Mouse (Mus musculus): Measurements from ENCODE around the gene E2f8. TPM values are rescaled to one million over a fixed set of nuclear protein-coding genes. Genes with fewer than 3 reads are reported as not detected.
A peak's percentile ranks its signal among the peaks of the same experiment; 100 is the strongest.

E2f8 gene
- 21.9 and 24.2 TPM in 2 replicates for polyA plus RNA-seq (2015; fragmentation: Nextera tagmentation; extraction: Ambion mirVana)

DNA sequence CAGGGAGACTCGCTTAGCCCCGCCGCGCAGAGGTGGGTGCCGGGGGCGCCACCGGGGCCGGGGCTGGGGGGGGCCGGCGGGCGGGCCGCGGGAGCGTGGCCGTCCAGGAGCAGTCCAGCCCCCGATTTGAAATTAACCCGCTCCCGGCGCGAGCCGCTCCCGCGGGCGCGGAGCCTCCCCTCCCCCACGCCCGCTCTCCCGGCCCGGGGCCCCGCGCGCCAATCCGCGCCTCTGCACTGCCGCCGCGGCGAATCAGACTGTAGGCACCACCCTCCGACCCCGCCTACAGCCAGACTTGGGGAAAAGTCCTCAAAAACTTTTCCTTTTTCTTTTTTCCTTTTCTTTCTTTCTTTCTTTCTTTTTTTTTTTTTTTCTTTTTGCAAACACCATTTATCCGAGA lies at the start of gene E2f8:
E2f8 (minus strand) TSS at position 111 of the 400 bp plus-strand sequence.
- peak within 1 kb of the TSS; percentile 83 for H3K9ac ChIP-seq (ENCODE audit: low read depth, low read length)
- ATAC-seq: peak; percentile 79
- under 1% methylated on average over 39 of the region's 41 CpGs for WGBS
- no peaks in the 10 kb centered on the region for H3K27me3 ChIP-seq (replicated peaks; ENCODE audit: control insufficient read depth, insufficient read depth, low read length)
- no peaks in the 10 kb centered on the region for H3K36me3 ChIP-seq (ENCODE audit: control insufficient read depth, insufficient read depth, low read length)
- peak within 1 kb of the TSS; percentile 84 for H3K4me2 ChIP-seq (ENCODE audit: low read depth, low read length)
- H3K4me3 ChIP-seq (ENCODE audit: low read length): peak within 1 kb of the TSS; percentile 76
- no peaks in the 10 kb centered on the region for H3K9me3 ChIP-seq (ENCODE audit: control insufficient read depth, low read length)
- H3K4me1 ChIP-seq (ENCODE audit: control insufficient read depth, insufficient read depth, low read length): peaks cover 27% of the 10 kb centered on the region
- H3K27ac ChIP-seq (ENCODE audit: low read length): peak within 1 kb of the TSS; percentile 84

GRCm38 (mm10) chr7:48930399-48930798 lies 49.0 kb upstream of the E2f8 start:
- H3K36me3 ChIP-seq (ENCODE audit: control insufficient read depth, insufficient read depth, low read length): no peaks in the 10 kb centered on the region
- no peak overlapping the region for H3K27ac ChIP-seq (ENCODE audit: low read length)
- H3K4me1 ChIP-seq (ENCODE audit: control insufficient read depth, insufficient read depth, low read length): no peaks in the 10 kb centered on the region
- no peak overlapping the region for H3K4me2 ChIP-seq (ENCODE audit: low read depth, low read length)
- ATAC-seq: no peak
- no peak overlapping the region for H3K9ac ChIP-seq (ENCODE audit: low read depth, low read length)
- H3K27me3 ChIP-seq (replicated peaks; ENCODE audit: control insufficient read depth, insufficient read depth, low read length): no peaks in the 10 kb centered on the region
- H3K9me3 ChIP-seq (ENCODE audit: control insufficient read depth, low read length): no peaks in the 10 kb centered on the region
- 40% methylated on average over 5 of the region's 5 CpGs for WGBS
- no peak overlapping the region for H3K4me3 ChIP-seq (ENCODE audit: low read length)

DNA sequence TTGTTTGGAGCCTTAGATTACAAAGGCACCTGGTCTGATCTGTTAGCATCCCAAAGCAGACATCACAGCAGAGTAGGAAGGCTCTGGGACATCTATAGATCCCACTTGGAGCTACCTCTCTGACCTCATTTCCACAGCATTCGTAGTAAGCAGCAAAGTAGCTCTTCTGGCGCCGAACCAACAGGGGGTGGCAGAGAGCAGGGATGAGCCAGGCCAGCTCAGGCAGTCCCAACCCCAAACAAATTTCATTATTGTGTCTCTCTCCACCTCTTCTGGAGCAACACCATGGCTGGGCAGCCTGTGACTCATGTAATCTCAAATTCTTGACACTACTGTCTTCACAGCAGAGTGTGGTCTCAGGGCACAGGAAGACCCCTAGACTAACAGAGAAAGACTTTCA lies 47.0 kb upstream of the E2f8 start:
- Histone ChIP-seq H3K9me3 (ENCODE audit: control insufficient read depth, low read length) (no peaks in the 10 kb centered on the region), H3K27ac (ENCODE audit: low read length) (no peak overlapping the region), H3K4me1 (ENCODE audit: control insufficient read depth, insufficient read depth, low read length) (no peaks in the 10 kb centered on the region), H3K4me2 (ENCODE audit: low read depth, low read length) (no peak overlapping the region), H3K4me3 (ENCODE audit: low read length) (no peak overlapping the region), H3K27me3 (replicated peaks; ENCODE audit: control insufficient read depth, insufficient read depth, low read length) (no peaks in the 10 kb centered on the region), H3K9ac (ENCODE audit: low read depth, low read length) (no peak overlapping the region), H3K36me3 (ENCODE audit: control insufficient read depth, insufficient read depth, low read length) (no peaks in the 10 kb centered on the region)
- ATAC-seq: peak; percentile 48; the same call in 1 of the 2 replicates
- WGBS: 26% methylated on average over 3 of the region's 3 CpGs

GRCm38 (mm10) chr7:48925214-48925613 lies 43.8 kb upstream of the E2f8 start:
- no peaks in the 10 kb centered on the region for H3K4me1 ChIP-seq (ENCODE audit: control insufficient read depth, insufficient read depth, low read length)
- ATAC-seq: no peak
- no peak overlapping the region for H3K4me3 ChIP-seq (ENCODE audit: low read length)
- 57% methylated on average over 3 of the region's 3 CpGs for WGBS
- H3K9ac ChIP-seq (ENCODE audit: low read depth, low read length): no peak overlapping the region
- H3K36me3 ChIP-seq (ENCODE audit: control insufficient read depth, insufficient read depth, low read length): no peaks in the 10 kb centered on the region
- H3K27me3 ChIP-seq (replicated peaks; ENCODE audit: control insufficient read depth, insufficient read depth, low read length): no peaks in the 10 kb centered on the region
- H3K27ac ChIP-seq (ENCODE audit: low read length): no peak overlapping the region
- H3K9me3 ChIP-seq (ENCODE audit: control insufficient read depth, low read length): no peaks in the 10 kb centered on the region
- no peak overlapping the region for H3K4me2 ChIP-seq (ENCODE audit: low read depth, low read length)

GRCm38 (mm10) chr7:48923620-48924019 lies 42.2 kb upstream of the E2f8 start:
- H3K9ac ChIP-seq (ENCODE audit: low read depth, low read length): no peak overlapping the region
- no peaks in the 10 kb centered on the region for H3K9me3 ChIP-seq (ENCODE audit: control insufficient read depth, low read length)
- no peak overlapping the region for H3K27ac ChIP-seq (ENCODE audit: low read length)
- H3K36me3 ChIP-seq (ENCODE audit: control insufficient read depth, insufficient read depth, low read length): no peaks in the 10 kb centered on the region
- no peak overlapping the region for H3K4me2 ChIP-seq (ENCODE audit: low read depth, low read length)
- WGBS: 65% methylated on average over 10 of the region's 10 CpGs
- no peaks in the 10 kb centered on the region for H3K4me1 ChIP-seq (ENCODE audit: control insufficient read depth, insufficient read depth, low read length)
- ATAC-seq: no peak
- H3K27me3 ChIP-seq (replicated peaks; ENCODE audit: control insufficient read depth, insufficient read depth, low read length): no peaks in the 10 kb centered on the region
- no peak overlapping the region for H3K4me3 ChIP-seq (ENCODE audit: low read length)

GRCm38 (mm10) chr7:48918389-48918788 lies 37.0 kb upstream of the E2f8 start:
- Histone ChIP-seq H3K4me1 (ENCODE audit: control insufficient read depth, insufficient read depth, low read length) (peaks cover 12% of the 10 kb centered on the region), H3K27ac (ENCODE audit: low read length) (no peak overlapping the region), H3K4me3 (ENCODE audit: low read length) (no peak overlapping the region), H3K9me3 (ENCODE audit: control insufficient read depth, low read length) (no peaks in the 10 kb centered on the region), H3K4me2 (ENCODE audit: low read depth, low read length) (no peak overlapping the region), H3K36me3 (ENCODE audit: control insufficient read depth, insufficient read depth, low read length) (no peaks in the 10 kb centered on the region), H3K27me3 (replicated peaks; ENCODE audit: control insufficient read depth, insufficient read depth, low read length) (0 out of 2 replicates have a peak, but pooled peaks cover 3% of the 10 kb centered on the region), H3K9ac (ENCODE audit: low read depth, low read length) (no peak overlapping the region)
- WGBS: 55% methylated on average over 11 of the region's 11 CpGs
- ATAC-seq: no peak

GRCm38 (mm10) chr7:48917988-48918387 lies 36.6 kb upstream of the E2f8 start:
- Histone ChIP-seq H3K4me2 (ENCODE audit: low read depth, low read length) (no peak overlapping the region), H3K4me3 (ENCODE audit: low read length) (no peak overlapping the region), H3K9ac (ENCODE audit: low read depth, low read length) (no peak overlapping the region), H3K36me3 (ENCODE audit: control insufficient read depth, insufficient read depth, low read length) (no peaks in the 10 kb centered on the region), H3K27ac (ENCODE audit: low read length) (no peak overlapping the region), H3K4me1 (ENCODE audit: control insufficient read depth, insufficient read depth, low read length) (peaks cover 12% of the 10 kb centered on the region), H3K27me3 (replicated peaks; ENCODE audit: control insufficient read depth, insufficient read depth, low read length) (0 out of 2 replicates have a peak, but pooled peaks cover 3% of the 10 kb centered on the region), H3K9me3 (ENCODE audit: control insufficient read depth, low read length) (no peaks in the 10 kb centered on the region)
- ATAC-seq: no peak
- WGBS: 39% methylated on average over 5 of the region's 5 CpGs

- 29% methylated on average over 5 of the region's 5 CpGs for WGBS
- Histone ChIP-seq H3K36me3 (ENCODE audit: control insufficient read depth, insufficient read depth, low read length) (no peaks in the 10 kb centered on the region), H3K9ac (ENCODE audit: low read depth, low read length) (no peak overlapping the region), H3K4me1 (ENCODE audit: control insufficient read depth, insufficient read depth, low read length) (peaks cover 12% of the 10 kb centered on the region), H3K4me2 (ENCODE audit: low read depth, low read length) (no peak overlapping the region), H3K27ac (ENCODE audit: low read length) (no peak overlapping the region), H3K4me3 (ENCODE audit: low read length) (no peak overlapping the region), H3K9me3 (ENCODE audit: control insufficient read depth, low read length) (no peaks in the 10 kb centered on the region), H3K27me3 (replicated peaks; ENCODE audit: control insufficient read depth, insufficient read depth, low read length) (0 out of 2 replicates have a peak, but pooled peaks cover 3% of the 10 kb centered on the region)
- no peak for ATAC-seq
Measured at GRCm38 (mm10) chr7:48917463-48917862, 36.1 kb upstream of the E2f8 start.

DNA sequence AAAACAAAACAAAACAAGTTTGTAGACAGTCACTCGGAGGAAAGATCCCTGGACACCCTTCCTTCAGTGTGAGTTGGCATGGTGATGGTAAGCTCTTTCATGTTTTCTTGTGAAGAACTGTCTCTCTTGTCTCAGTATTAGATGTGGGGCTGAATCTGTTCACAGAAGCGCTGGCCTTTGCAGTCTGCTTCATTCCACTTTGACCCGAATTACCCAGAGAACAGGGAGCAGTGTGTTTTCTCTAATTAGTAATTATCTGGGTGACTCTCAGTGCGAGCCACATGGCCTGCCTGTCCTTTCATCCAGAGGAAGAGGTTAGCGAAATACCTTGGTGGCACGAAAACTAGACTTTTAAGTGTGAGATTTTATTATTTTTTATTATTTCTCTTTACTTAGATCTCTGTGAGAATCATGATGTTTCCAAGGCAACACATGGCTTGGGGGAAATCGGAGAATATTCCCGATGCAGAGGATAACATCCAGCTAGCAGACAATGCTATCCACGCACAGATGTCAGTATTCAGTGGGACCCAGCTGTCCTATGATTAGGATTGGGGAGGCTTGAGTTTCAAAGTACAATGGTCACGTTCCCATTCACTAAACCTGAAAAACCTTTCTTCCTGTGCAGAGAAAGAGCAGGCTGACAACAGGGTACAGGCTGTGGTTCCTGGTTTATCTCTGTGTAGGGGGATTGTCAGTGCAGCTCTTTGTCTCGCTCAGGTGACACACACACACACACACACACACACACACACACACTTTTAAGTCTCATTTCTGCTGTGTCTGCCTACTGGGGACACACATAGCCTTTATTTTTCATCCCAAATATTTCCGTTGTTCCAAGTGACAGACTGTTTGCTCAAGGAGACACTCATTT lies 33.5 kb upstream of the E2f8 start:
- WGBS: 64% methylated on average over 12 of the region's 12 CpGs
- H3K4me1 ChIP-seq (ENCODE audit: control insufficient read depth, insufficient read depth, low read length): peaks cover 12% of the 10 kb centered on the region
- 0 out of 2 replicates have a peak, but pooled peaks cover 3% of the 10 kb centered on the region for H3K27me3 ChIP-seq (replicated peaks; ENCODE audit: control insufficient read depth, insufficient read depth, low read length)
- H3K36me3 ChIP-seq (ENCODE audit: control insufficient read depth, insufficient read depth, low read length): no peaks in the 10 kb centered on the region
- no peak overlapping the region for H3K4me3 ChIP-seq (ENCODE audit: low read length)
- ATAC-seq: no peak
- H3K9me3 ChIP-seq (ENCODE audit: control insufficient read depth, low read length): no peaks in the 10 kb centered on the region
- no peak overlapping the region for H3K9ac ChIP-seq (ENCODE audit: low read depth, low read length)
- no peak overlapping the region for H3K27ac ChIP-seq (ENCODE audit: low read length)
- H3K4me2 ChIP-seq (ENCODE audit: low read depth, low read length): no peak overlapping the region

Data from intestine, embryonic 16.5 days (tissue).